Mouse (Mus musculus) left cerebral cortex, postnatal 4 days (tissue): Measurements from ENCODE around the gene Samd5. TPM values are rescaled to one million over a fixed set of nuclear protein-coding genes. Genes with fewer than 3 reads are reported as not detected.

Source experiments
- DNase-seq: peaks from one replicate; pipeline ENCODE4 v3.0.0-alpha.2; 2022
- intact Hi-C: fragments of 180-260 bp; cut with DNase I; formaldehyde crosslinking; loops from one replicate; pipeline ENCODE4 v1.15.1; 2025
- total RNA-seq, 2 experiments: library from RNA; stranded (reverse); gene quantifications; 2 replicates each; pipeline ENCODE4 v1.2.3; 2021

Samd5 gene
- total RNA-seq, 2 experiments from 2014 or later: 14.6 to 20.1 TPM

DNA sequence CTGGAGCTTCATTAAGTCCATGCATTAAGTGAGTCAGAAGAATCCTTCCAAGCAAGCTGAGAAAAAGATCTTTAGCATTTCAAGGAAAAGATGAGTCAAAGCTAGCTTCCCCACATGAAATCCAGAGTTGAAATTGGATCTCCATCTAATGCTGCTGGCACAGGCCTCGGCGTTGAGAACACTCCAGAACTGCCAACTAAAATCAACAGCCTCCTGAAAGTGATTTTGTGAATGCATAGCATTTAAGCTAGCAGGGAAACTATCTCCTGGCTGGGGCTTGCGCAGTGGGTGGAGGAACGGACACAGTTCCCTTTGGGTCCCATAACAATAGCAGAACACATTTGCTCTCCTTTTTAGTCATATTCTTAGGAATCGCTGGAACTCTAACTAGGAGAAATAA is 88.7 kb downstream of the Samd5 start:
- no peak for DNase-seq
- intact Hi-C loops: no loop called here

DNA sequence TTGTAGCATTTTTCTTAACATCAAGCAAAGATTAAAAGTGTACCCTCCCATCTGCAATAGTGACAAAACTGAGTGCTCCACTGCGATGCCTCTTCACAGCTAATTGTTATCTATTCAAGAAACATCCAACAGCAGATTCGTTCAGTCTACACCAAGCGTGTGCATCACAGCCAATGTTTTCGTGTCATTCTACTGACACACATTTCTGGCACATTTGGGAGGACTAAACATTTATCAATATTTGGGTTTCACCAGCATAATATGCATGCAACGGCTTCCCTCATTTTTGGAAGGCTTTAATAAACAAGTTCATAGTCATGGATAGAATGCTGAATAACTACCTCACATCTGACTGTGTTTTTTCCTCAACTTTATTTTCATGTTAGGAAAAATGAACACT is 95.6 kb downstream of the Samd5 start:
- intact Hi-C loops: no loop called here
- no peak for DNase-seq

DNA sequence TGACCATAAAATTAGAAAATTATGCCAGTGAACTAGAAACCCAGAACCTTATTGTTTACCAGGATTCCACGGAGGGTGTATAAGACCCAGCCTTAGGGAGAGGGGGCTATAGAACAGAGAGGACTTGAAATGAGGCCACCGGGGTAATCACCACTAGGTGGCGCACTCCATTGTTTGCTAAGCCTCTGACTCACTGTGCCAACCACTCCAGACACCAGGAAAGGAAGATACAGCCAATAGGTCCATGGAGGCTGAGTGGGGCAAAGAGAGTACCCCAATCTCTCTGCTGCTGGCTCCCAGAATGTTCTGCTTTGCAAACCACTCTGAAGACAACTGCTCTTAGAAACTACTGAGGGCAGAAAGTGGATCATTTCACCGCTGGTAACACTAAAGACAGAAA is 99.4 kb downstream of the Samd5 start:
- intact Hi-C loops: no loop called here
- peak; percentile 54 for DNase-seq

DNA sequence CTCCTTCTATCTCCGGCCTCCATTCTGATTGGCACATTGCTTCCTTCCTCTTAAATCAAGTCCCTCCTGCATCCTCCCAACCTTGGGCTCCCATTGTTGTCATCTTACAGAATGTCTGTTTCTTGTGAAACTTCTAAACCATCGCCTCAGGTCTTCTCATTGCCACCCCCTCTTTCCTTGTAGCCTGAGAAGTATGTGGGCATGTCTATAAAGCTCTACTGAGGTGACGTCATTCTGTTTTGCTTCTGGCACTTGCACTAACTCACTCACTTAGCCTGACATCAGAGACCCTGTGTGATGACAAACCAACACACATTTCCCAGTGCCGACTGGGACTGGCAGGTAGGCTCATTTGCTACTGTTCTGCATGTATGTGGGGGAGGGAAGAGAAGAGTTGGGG is 100.9 kb downstream of the Samd5 start:
- no peak for DNase-seq
- intact Hi-C loops: no loop called here

Other genes with a start within 250 kb of the Samd5 start
- 10 to 100 TPM; 86.2 to 88.7 TPM for gene Stxbp5, start 225.9 kb upstream of the Samd5 start, total RNA-seq